Mouse (Mus musculus) lung, adult 2 months (tissue): ENCODE results near the gene Gzmm.

Experiments used
- CTCF ChIP-seq: fragments of 200-500 bp; IDR thresholded peaks from 2 replicates; pipeline ENCODE4 v1.5.1; 2011; ENCODE audit warnings: mild to moderate bottlenecking, low read length, control low read depth; ENCODE audit not compliant: insufficient read depth
- POLR2A ChIP-seq: fragments of 200-500 bp; IDR thresholded peaks from 2 replicates; pipeline ENCODE4 v1.6.1; 2011; ENCODE audit warnings: low read depth, mild to moderate bottlenecking, control low read depth, low read length, borderline replicate concordance; ENCODE audit errors: extremely low read depth

DNA sequence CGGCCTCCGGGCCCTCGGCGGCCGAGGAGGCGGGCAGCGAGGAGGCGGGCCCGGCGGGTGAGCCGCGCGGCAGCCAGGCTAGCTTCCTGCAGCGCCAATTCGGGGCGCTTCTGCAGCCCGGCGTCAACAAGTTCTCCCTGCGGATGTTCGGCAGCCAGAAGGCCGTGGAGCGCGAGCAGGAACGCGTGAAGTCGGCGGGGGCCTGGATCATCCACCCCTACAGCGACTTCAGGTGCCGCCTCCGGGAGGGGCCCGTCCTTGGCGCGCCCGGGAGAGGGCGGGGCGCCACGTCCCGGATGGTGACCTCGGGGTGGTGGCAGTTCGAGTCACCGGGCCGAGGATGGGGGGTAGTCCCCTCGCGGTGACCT is 28.2 kb downstream of the Gzmm start:
- TF ChIP-seq POLR2A: no peak
- TF ChIP-seq CTCF: no peak
